Comparison of ENCODE assay signal across 22 mouse cellular contexts in genomic region chr2:93769875-93770274, GRCm38 (mm10).
"Had no signal": no experiment of that assay in that cellular context is flagged by ENCODE, and none has a peak within 500 bp of the region (broad histone marks: within the 10 kb centered on the region; RNA-seq: fewer than 3 reads in every experiment).

No protein-coding gene starts in this region.

- DNase-seq: gastrocnemius, postnatal 14 days; heart, adult 18-20 months; heart, postnatal 10 days; heart, postnatal 4 days; kidney, adult 18-20 months; kidney, adult 8-10 months; kidney, postnatal 10 days; kidney, postnatal 4 days; layer of hippocampus, adult 9-11 months; layer of hippocampus, postnatal 36 days; left cerebral cortex, postnatal 4 days had no signal

- H3K4me3 ChIP-seq: heart, embryonic 10.5 days; heart, embryonic 12.5 days; hindbrain, embryonic 10.5 days; hindbrain, embryonic 12.5 days; hindbrain, embryonic 15.5 days; intestine, embryonic 15.5 days; layer of hippocampus, adult 2 months; limb, embryonic 13.5 days; limb, embryonic 15.5 days; liver, embryonic 12.5 days had no signal

- H3K27ac ChIP-seq: hindbrain, embryonic 10.5 days; hindbrain, embryonic 12.5 days; hindbrain, embryonic 15.5 days; intestine, embryonic 15.5 days; layer of hippocampus, adult 2 months; liver, embryonic 12.5 days; liver, embryonic 14.5 days had no signal
